Mouse (Mus musculus): ENCODE measurements around the gene Myo19.

Myo19 gene

DNA sequence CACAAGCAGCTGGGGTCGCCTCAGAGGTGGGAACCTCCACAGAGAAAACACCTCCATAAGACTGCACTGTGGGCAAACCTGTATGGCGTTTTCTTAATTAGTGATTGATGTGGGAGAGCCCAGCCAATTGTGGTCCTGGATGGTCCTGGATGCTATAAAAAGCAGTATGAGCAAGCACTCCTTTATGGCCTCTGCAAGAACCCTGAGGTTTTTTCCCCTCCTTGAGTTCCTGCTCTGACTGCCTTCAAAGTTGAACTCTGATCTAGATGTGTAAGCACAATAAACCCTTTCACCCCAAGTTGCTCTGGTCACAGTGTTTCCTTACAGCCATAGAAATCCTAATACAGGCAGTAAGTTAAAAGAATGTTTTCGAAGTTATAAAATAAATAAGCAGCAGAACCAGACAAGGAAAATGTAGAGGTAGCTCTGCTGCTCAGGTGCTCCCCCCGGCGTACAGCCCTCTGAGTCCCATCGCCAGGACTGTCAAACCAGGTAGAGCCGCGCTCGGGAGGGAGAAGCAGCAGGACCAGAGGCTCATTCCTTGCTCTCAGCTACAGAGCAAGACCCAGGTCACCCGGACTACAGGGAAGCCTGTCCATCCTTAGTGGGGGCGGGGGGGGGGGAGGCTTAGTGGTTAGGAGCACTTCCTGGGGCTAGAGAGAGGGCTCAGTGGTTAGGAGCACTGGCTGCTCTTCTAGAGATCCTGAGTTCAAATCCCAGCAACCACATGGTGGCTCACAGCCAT is 7.0 kb downstream of the Myo19 start:
- DNase-seq, result no peak

- no peak for DNase-seq
Measured at GRCm38 (mm10) chr11:84888025-84888424, 8.1 kb downstream of the Myo19 start.

GRCm38 (mm10) chr11:84889492-84889891 is 9.5 kb downstream of the Myo19 start:
- DNase-seq, result no peak

DNA sequence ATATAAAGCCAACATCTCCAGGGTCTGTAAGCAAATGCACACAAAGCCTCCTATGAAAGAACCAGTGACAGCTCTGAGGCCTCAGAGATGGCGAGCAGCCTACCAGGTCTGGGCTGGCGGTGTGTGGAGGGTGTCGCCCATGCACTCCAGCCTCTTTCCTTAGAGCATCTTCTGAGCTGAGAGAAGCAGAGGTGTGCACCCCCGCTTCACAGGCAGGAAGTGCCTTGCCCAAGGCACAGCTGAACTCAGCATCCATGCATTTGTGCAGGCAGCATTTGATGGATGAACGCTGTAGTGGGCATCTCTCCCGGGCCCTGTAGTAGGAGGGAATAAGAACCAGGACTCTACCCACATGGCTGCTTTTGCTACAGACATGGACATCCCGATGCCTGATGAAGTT is 11.8 kb downstream of the Myo19 start:
- DNase-seq, result no peak

- no peak for DNase-seq
Measured at GRCm38 (mm10) chr11:84893113-84893512, 13.2 kb downstream of the Myo19 start.

DNA sequence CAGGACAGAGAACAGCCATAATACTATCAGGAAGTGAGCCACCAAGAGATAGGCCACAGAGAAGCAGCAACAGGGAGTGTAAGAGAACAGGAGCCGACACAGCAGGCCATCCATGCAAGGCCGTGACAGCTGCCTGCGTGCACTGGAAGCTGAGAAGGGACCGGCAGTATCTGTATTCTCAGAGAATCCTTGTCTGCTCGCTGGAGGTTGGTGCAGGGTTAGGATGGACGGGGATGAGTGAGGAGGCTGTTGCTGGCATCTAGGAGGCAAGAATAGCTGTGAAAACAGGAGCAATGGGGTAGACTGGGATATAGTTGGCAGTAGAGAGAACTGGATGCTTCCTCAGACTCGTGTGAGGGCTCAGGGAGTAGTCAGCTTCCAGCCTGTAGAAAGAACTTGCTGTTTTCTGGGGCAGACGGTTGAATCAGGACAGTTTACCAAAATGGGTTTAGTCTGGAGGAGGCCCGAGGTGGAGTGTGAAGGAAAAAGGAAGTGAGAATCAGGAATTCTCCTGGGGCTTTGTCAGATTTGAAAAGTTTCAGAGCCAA is 24.7 kb downstream of the Myo19 start:
- DNase-seq, result no peak

DNA sequence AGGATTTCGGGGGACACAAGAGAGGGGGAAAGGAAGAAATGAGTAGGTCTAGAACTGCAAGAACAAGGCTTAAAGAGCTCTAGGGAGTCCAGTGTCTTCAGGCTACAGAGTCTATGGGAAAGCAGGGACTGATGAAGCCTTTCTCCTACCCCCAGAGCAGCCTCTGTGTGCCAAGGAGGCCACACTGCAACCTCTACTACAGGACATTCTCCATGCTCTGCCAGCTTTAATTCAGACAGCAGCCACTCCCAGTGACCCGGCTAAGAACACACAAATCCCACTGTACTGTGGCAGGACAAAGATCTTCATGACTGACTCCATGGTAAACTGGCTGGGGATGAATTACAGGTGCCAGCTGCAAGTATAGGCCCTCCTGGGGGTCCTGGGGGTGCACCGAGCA is 27.1 kb downstream of the Myo19 start:
- no peak for DNase-seq

GRCm38 (mm10) chr11:84908480-84908879 is 28.5 kb downstream of the Myo19 start:
- no peak for DNase-seq

DNA sequence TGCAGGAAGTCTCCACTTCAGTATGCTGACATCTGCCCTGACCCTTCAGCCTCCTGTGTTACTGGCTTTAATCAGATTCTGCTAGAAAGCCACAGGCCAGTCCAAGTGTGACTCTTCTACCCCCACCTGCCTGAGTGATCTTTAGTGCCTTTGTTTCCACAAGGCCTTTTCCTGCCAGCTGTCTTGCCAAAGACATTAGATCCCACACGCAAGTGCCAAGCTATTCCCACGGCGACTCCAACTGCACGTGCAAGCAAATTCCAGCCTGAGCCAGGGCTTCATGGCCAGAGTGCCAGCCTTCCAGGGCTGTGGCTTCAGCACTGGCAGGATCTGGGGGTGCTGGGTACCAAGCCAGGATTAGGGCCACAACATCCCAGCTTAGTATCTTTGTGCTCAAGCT is 30.5 kb downstream of the Myo19 start:
- no peak for DNase-seq

DNA sequence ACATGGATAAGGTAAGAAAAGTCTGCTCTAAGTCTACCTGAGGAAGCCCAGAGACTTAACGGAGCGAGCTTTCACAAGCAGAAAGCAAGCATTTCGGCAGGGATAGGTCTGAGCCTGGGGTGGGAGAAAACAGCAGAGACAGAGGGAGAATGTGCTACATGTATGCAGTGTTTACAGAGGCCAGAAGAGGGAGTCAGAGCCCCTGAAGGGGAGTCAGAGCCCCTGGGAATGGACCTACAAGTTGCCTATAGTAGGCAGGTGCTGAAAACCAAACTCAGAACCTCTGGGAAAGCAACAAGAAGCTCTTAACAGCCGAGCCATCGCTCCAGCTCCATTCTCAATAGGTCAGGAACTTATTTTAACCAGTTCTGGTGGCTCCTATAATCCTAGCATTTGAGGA is 34.7 kb downstream of the Myo19 start:
- no peak for DNase-seq

DNA sequence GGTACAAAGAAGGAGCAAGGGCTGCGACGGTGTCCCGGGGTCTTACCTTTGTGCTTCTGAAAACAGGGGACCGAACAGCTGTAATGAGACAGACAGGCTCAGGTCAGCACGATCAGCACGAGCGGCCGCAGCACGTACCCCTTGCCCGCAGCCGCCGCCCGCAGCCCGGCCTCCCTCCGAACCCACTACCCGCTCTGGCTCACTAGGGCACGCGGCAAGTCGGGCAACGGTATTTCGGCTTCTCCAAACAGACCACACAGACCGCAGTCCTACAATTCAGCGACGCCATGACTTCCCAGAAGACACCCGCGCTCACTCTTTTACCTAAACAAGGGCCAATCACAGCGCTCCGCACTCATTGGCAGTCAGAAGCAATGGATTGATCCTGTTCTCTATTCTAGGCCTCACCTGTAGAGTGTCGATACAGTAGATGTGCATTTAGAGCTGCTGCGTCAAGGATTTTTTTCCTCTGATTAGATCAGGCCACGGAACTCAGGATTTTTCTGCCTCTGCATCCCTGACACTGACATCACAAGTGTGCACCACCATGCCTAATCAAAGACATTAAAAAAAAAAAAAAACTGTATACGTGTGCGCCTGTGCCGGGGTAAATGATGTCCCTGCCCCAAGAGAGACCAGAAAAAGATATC is 36.2 kb downstream of the Myo19 start, which contains the start of gene Znhit3:
Gene Znhit3 (minus strand): TSS at position 314 of the 650 bp plus-strand sequence.
- peak; percentile 87 for DNase-seq

- no peak for DNase-seq
Measured at GRCm38 (mm10) chr11:84916703-84917300, 36.9 kb downstream of the Myo19 start.

DNA sequence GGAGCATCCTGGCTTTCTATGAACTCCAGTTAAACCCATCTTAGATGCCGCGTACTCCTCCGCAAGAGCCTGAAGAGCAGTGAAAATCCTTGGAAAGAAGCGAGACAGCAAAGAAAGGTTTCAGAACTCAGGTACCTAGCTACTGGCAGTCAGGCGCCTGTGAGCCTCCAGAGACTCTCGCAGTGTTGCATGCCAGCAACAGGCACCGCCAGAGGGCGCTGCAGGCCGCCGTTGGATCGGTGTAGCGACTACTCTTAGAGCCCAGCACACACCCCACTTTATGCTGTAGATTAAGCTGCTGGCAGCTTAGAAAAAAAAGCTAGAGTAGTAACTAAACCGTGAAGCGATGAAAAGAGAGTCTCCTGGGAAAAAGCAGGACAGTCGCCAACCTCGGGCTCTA is 38.5 kb downstream of the Myo19 start:
- peak; percentile 87 for DNase-seq

- peak; percentile 23 for DNase-seq
Measured at GRCm38 (mm10) chr11:84919276-84919675, 39.3 kb downstream of the Myo19 start.

GRCm38 (mm10) chr11:84919951-84920350 is 40.0 kb downstream of the Myo19 start:
- no peak for DNase-seq

DNA sequence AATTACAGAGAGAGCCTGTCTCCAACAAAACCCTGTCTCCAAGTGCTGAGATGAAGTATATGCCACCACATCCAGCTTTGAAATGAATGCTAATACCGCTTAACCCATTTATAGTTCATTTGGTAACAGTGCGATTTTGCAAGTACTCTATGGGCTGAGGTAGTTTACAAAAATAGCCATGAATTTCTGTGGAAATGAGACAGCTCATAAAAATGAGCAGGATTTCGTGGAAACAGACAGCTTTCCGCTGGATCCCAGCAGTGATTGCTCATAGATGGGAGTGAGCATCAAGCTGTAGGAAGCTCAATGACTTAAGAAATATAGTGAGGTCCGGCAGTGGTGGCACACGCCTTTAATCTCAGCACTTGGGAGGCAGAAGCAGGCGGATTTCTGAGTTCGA is 41.0 kb downstream of the Myo19 start:
- no peak for DNase-seq

- DNase-seq, result no peak
Measured at GRCm38 (mm10) chr11:84932261-84932660, 52.3 kb downstream of the Myo19 start.

DNA sequence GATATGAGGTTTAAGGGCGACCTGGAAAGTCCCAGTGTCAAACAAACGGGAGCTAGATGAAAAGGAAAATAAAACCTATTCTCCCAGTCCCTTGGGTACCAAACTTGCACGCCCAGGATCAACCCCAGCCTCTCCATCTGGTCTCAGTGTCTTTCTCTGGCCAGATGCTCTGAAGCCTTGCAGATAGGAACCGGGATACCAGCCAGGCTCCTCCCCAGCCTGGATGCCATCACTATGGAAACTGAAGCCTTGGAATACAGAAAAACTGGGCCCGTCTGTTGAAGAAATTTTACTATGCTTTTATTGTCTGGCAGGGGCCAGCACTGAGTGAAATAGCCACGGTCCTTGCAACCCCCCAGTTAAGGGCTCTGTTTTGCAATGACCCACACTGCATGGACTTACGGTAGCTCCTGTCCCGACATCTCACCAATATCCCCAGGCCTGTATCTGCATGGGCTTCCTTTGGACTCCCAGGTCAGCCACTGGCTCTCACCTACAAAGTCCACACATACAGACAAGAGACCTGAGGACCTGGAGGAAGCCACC is 59.6 kb downstream of the Myo19 start:
- no peak for DNase-seq

GRCm38 (mm10) chr11:84940140-84940539 is 60.2 kb downstream of the Myo19 start:
- no peak for DNase-seq

DNA sequence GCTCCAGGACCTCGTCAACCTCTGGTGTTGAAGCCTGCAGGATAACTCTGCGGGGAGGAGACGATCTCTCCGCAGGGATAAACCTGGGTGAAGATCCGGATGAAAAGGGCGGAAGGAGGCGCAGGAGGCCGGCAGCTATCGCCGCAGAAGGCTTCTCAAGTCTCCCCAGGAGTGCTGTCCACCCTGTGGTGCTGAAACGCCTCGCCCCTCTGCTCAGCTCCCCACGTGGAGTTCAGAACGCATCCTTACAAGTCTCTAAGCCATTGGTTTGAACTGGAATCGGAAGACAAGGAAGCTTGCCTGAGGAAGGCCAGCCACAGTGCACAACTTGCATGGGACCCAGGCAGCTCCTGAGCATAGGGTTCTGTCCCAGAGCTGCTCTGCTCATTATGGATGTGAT is 64.0 kb downstream of the Myo19 start:
- DNase-seq, result no peak

GRCm38 (mm10) chr11:84944639-84945435 is 64.9 kb downstream of the Myo19 start:
- no peak for DNase-seq

DNA sequence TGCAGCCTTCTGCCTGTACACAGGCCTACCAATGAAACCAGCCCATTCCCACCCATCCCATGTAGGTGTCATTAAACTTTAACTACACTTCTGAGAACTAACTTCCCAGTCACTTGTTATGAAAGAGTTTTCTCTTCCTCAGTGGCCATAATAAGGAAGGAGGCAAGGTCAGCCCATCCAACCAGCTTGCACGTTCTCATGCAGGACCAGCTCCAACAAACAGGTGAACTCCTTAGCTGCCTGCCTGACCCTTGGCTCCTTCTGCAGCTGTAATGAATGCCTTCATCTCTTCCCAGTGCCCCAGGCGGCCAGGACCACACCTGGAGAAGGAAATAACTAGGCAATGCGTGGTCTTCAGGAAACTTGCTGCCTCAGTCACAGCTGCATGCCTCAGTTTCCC is 65.9 kb downstream of the Myo19 start:
- no peak for DNase-seq

GRCm38 (mm10) chr11:84947206-84947605 is 67.3 kb downstream of the Myo19 start:
- no peak for DNase-seq
